Mouse (Mus musculus) hindbrain, embryonic 13.5 days (tissue): Measurements from ENCODE around the gene Cmss1. TPM values are rescaled to one million over a fixed set of nuclear protein-coding genes. Genes with fewer than 3 reads are reported as not detected.

ENCODE experiments used
- ATAC-seq: fragments of 200-750 bp; cut with Nextera tagmentation; 2 replicates; pipeline ENCODE4 v1.8.0; 2017; ENCODE audit warnings: moderate TSS enrichment; ENCODE audit not compliant: low FRiP score
- H3K27ac ChIP-seq: fragments of 300-500 bp; sonication (generic); 2 replicates; pipeline ENCODE4 v1.5.1; 2015; ENCODE audit warnings: inconsistent platforms, mild to moderate bottlenecking, moderate library complexity
- H3K27me3 ChIP-seq: fragments of 300-500 bp; sonication (generic); 2 replicates; pipeline ENCODE4 v1.6.1; 2015; ENCODE audit warnings: mild to moderate bottlenecking, inconsistent platforms
- H3K36me3 ChIP-seq: fragments of 300-500 bp; sonication (generic); 2 replicates; pipeline ENCODE4 v1.6.1; 2015; ENCODE audit warnings: mild to moderate bottlenecking, inconsistent platforms
- H3K4me1 ChIP-seq: fragments of 300-500 bp; sonication (generic); replicated peaks from 2 replicates; pipeline ENCODE4 v1.6.1; 2015; ENCODE audit warnings: inconsistent platforms
- H3K4me2 ChIP-seq: fragments of 300-500 bp; sonication (generic); 2 replicates; pipeline ENCODE4 v1.6.1; 2015; ENCODE audit warnings: inconsistent platforms, mild to moderate bottlenecking, moderate library complexity
- H3K4me3 ChIP-seq: fragments of 300-500 bp; sonication (generic); 2 replicates; pipeline ENCODE4 v1.5.1; 2015; ENCODE audit warnings: mild to moderate bottlenecking, inconsistent platforms
- H3K9ac ChIP-seq: fragments of 300-500 bp; sonication (generic); 2 replicates; pipeline ENCODE4 v1.6.1; 2015; ENCODE audit warnings: mild to moderate bottlenecking, inconsistent platforms
- H3K9me3 ChIP-seq: fragments of 300-500 bp; sonication (generic); 2 replicates; pipeline ENCODE4 v1.6.1; 2016; ENCODE audit warnings: inconsistent platforms
- WGBS: fragments of 180-500 bp; shearing (Covaris S2); methylation state at CpG from one replicate; pipeline ENCODE4 v1.1.7; 2015; 5-methylcytosine and 5-hydroxymethylcytosine counted together
- polyA plus RNA-seq: library from polyadenylated mRNA; unstranded; fragments of >200 nt; fragmentation: Nextera tagmentation; extraction: Ambion mirVana; gene quantifications from 2 replicates; pipeline ENCODE4 v1.2.1, GENCODE M21; 2015

The Cmss1 gene
- polyA plus RNA-seq, 1 experiment from 2014 or later: 37.1 TPM

DNA sequence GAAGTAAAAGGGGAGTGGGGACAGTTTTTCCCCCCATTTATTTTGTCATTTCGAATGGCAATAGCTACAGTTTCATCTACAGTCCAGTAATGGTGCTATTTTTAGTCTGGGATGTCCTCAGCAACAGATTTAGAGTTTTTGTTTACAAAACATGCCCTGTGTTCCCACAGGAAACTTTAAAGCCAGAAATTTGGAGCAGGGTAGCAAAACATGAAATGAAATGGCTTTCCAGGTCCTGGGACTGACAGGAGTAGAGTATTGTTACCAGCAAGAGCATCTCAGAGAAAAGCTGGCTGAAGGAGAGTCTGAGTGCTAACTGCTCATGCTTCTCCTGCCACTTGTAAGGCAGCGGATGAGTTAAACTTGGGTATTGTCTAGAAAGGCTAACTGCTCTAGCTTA lies 276.6 kb downstream of the Cmss1 start:
- H3K4me1 ChIP-seq: no peaks in the 10 kb centered on the region
- H3K4me3 ChIP-seq: no peak overlapping the region
- no peaks in the 10 kb centered on the region for H3K27me3 ChIP-seq
- 90% methylated on average over 2 of the region's 2 CpGs for WGBS
- ATAC-seq: no peak
- no peak overlapping the region for H3K27ac ChIP-seq
- H3K9ac ChIP-seq: no peak overlapping the region
- H3K36me3 ChIP-seq: no peaks in the 10 kb centered on the region
- no peak overlapping the region for H3K4me2 ChIP-seq
- no peaks in the 10 kb centered on the region for H3K9me3 ChIP-seq

- WGBS: 88% methylated on average over 8 of the region's 8 CpGs
These were observed 277.6 kb downstream of the Cmss1 start for GRCm38 (mm10) chr16:57329028-57329427.

GRCm38 (mm10) chr16:57326996-57327395 lies 279.7 kb downstream of the Cmss1 start:
- Histone ChIP-seq H3K36me3 (no peaks in the 10 kb centered on the region), H3K4me2 (no peak overlapping the region), H3K4me1 (no peaks in the 10 kb centered on the region), H3K9me3 (no peaks in the 10 kb centered on the region), H3K27me3 (no peaks in the 10 kb centered on the region), H3K9ac (no peak overlapping the region), H3K4me3 (no peak overlapping the region), H3K27ac (no peak overlapping the region)
- ATAC-seq: no peak
- WGBS: 77% methylated on average over 7 of the region's 7 CpGs

More at GRCm38 (mm10) chr16:57329028-57329427, 277.6 kb downstream of the Cmss1 start:
- no peaks in the 10 kb centered on the region for H3K36me3 ChIP-seq
- H3K4me1 ChIP-seq: no peaks in the 10 kb centered on the region
- H3K27me3 ChIP-seq: no peaks in the 10 kb centered on the region
- no peak overlapping the region for H3K4me3 ChIP-seq
- no peak overlapping the region for H3K9ac ChIP-seq
- no peaks in the 10 kb centered on the region for H3K9me3 ChIP-seq
- no peak overlapping the region for H3K27ac ChIP-seq
- no peak overlapping the region for H3K4me2 ChIP-seq
- ATAC-seq: no peak

DNA sequence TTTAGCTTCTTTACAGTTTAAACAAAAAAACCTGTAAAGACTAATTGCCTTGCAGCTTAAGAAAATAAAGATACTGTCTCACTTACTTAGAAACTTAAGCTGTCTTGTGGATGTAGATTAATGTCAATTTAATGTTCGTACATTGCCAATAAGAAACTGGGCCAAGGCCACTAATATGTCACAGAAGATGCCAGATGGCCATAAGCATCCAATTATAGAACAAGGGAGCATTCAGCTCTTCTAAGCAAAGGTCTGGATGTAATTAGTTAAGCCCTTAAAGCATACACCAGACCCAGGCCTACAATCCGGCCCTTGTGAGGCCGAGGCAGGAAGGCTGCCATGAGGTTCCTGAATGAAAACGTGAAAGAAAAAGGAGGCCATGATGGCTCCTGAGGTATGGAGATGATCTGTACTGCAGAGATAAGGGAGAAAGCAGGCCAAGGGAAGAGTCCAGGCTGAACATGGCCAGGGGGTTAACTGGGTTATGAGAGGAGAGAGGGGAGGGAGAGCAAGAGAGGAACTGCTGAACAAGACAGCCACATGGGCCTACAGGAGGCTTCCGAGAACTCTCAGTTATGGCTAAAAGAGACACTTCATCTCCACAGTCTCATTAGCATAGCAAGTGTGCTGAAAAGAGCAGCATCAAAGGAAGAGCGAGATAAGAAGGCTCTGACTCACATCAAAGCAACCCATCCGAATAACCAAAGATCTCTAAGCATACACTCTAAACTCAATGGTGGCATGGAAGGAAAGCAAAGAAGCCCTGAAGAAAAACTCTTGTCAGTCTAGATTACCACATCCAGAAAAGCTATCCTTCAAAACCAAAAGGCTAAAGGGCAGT lies 287.2 kb downstream of the Cmss1 start:
- Histone ChIP-seq H3K36me3 (no peaks in the 10 kb centered on the region), H3K27me3 (no peaks in the 10 kb centered on the region), H3K4me3 (no peak overlapping the region), H3K4me1 (no peaks in the 10 kb centered on the region), H3K27ac (no peak overlapping the region), H3K4me2 (no peak overlapping the region), H3K9ac (no peak overlapping the region), H3K9me3 (0 out of 2 replicates have a peak, but pooled peaks cover 4% of the 10 kb centered on the region)
- 68% methylated on average over 7 of the region's 7 CpGs for WGBS
- no peak for ATAC-seq

DNA sequence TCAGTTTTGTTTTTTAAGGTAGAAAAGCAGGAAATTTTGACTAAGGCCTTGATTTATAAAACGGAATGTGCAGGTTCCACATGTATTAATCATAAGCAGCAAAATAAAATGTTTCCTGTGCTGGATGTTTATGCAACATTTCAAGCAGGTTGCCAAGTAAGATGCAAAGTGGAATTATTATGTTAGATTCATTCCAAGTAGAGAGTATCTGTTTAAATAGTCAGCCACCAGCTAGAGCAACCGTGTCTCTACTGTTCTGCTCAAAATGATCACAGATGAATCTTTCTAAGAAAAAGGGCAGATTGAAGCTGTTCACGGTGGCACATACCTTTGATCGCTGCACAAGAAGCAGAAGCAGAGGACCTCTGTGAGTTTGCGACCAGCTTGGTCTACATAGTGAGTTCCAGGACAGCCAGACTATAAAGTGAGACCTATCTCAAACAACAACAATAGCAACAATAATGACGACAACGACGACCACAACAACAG lies 288.0 kb downstream of the Cmss1 start:
- 0 out of 2 replicates have a peak, but pooled peaks cover 4% of the 10 kb centered on the region for H3K9me3 ChIP-seq
- H3K9ac ChIP-seq: no peak overlapping the region
- whole genome bisulfite sequencing: 85% methylated on average over 8 of the region's 8 CpGs
- no peak overlapping the region for H3K27ac ChIP-seq
- no peak overlapping the region for H3K4me2 ChIP-seq
- no peak for ATAC-seq
- no peaks in the 10 kb centered on the region for H3K27me3 ChIP-seq
- H3K4me3 ChIP-seq: no peak overlapping the region
- no peaks in the 10 kb centered on the region for H3K4me1 ChIP-seq
- no peaks in the 10 kb centered on the region for H3K36me3 ChIP-seq

DNA sequence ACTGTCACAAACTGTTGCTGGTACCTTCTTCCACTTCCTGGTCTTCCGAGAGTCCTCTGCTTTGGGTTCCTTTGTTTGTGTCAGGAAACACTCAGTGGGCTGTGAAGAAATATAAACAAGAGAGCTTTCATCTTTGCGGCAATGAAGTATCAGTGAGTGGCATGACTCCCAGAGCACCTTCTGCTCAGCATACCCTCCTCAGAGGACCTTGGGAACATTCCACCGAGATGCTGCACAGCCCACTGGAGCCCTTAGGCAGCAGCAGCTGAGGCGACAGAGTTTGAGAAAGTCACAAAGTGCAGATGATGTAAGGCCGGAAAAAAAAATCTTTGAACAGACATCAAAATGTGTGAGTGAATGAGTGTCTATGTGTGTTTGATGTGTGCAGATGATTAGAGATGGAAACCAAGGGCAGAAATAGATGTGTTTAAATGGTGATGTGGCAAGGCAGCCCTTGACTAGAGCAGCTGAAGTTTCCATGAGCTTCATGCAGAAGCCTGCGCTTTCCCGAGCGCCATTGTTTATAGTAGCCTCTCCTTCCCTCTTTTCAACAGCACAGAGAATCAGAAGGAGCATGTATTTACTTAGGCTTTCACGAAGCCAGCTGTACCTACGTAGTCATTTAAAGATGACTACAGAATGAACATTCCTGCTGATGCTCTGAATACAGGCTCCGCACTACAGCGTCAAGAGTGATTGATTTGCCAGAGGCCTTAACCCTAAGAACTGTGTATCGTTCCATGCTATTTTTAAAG lies 288.6 kb downstream of the Cmss1 start:
- H3K4me1 ChIP-seq: no peaks in the 10 kb centered on the region

GRCm38 (mm10) chr16:57317127-57317526 lies 289.5 kb downstream of the Cmss1 start:
- H3K4me1 ChIP-seq: no peaks in the 10 kb centered on the region
- no peak overlapping the region for H3K4me2 ChIP-seq
- no peak overlapping the region for H3K4me3 ChIP-seq
- 0 out of 2 replicates have a peak, but pooled peaks cover 4% of the 10 kb centered on the region for H3K9me3 ChIP-seq
- no peak for ATAC-seq
- 82% methylated on average over 4 of the region's 4 CpGs for WGBS
- no peaks in the 10 kb centered on the region for H3K27me3 ChIP-seq
- H3K36me3 ChIP-seq: no peaks in the 10 kb centered on the region
- no peak overlapping the region for H3K9ac ChIP-seq
- H3K27ac ChIP-seq: no peak overlapping the region

More for the DNA sequence above, 288.6 kb downstream of the Cmss1 start:
- Histone ChIP-seq H3K4me3 (no peak overlapping the region), H3K27me3 (no peaks in the 10 kb centered on the region), H3K27ac (no peak overlapping the region), H3K4me2 (no peak overlapping the region), H3K36me3 (no peaks in the 10 kb centered on the region), H3K9me3 (0 out of 2 replicates have a peak, but pooled peaks cover 4% of the 10 kb centered on the region), H3K9ac (no peak overlapping the region)
- no peak for ATAC-seq
- 57% methylated on average over 13 of the region's 13 CpGs for WGBS

- Histone ChIP-seq H3K9ac (no peak overlapping the region), H3K9me3 (no peaks in the 10 kb centered on the region), H3K4me1 (no peaks in the 10 kb centered on the region), H3K36me3 (no peaks in the 10 kb centered on the region), H3K27ac (no peak overlapping the region), H3K4me2 (no peak overlapping the region), H3K4me3 (no peak overlapping the region), H3K27me3 (no peaks in the 10 kb centered on the region)
- 92% methylated on average over 9 of the region's 9 CpGs for WGBS
- ATAC-seq: no peak
These were observed 291.6 kb downstream of the Cmss1 start for GRCm38 (mm10) chr16:57315026-57315425.

GRCm38 (mm10) chr16:57314236-57314635 lies 292.4 kb downstream of the Cmss1 start:
- H3K36me3 ChIP-seq: no peaks in the 10 kb centered on the region
- no peaks in the 10 kb centered on the region for H3K4me1 ChIP-seq
- no peak overlapping the region for H3K4me3 ChIP-seq
- WGBS: 86% methylated on average over 3 of the region's 3 CpGs
- no peaks in the 10 kb centered on the region for H3K27me3 ChIP-seq
- ATAC-seq: no peak
- H3K9ac ChIP-seq: no peak overlapping the region
- no peak overlapping the region for H3K4me2 ChIP-seq
- H3K27ac ChIP-seq: no peak overlapping the region
- no peaks in the 10 kb centered on the region for H3K9me3 ChIP-seq

GRCm38 (mm10) chr16:57313487-57313886 lies 293.2 kb downstream of the Cmss1 start:
- no peak overlapping the region for H3K9ac ChIP-seq
- H3K36me3 ChIP-seq: no peaks in the 10 kb centered on the region
- H3K9me3 ChIP-seq: no peaks in the 10 kb centered on the region
- no peak overlapping the region for H3K27ac ChIP-seq
- H3K4me2 ChIP-seq: no peak overlapping the region
- H3K4me1 ChIP-seq: no peaks in the 10 kb centered on the region
- H3K4me3 ChIP-seq: no peak overlapping the region
- WGBS: 88% methylated on average over 3 of the region's 3 CpGs
- no peak for ATAC-seq
- H3K27me3 ChIP-seq: no peaks in the 10 kb centered on the region

GRCm38 (mm10) chr16:57312130-57312529 lies 294.5 kb downstream of the Cmss1 start:
- ATAC-seq: no peak
- no peak overlapping the region for H3K9ac ChIP-seq
- 93% methylated on average over 2 of the region's 2 CpGs for WGBS
- no peaks in the 10 kb centered on the region for H3K4me1 ChIP-seq
- no peaks in the 10 kb centered on the region for H3K27me3 ChIP-seq
- no peak overlapping the region for H3K27ac ChIP-seq
- H3K4me3 ChIP-seq: no peak overlapping the region
- H3K36me3 ChIP-seq: no peaks in the 10 kb centered on the region
- no peak overlapping the region for H3K4me2 ChIP-seq
- no peaks in the 10 kb centered on the region for H3K9me3 ChIP-seq

GRCm38 (mm10) chr16:57305463-57305862 lies 301.2 kb downstream of the Cmss1 start:
- no peak overlapping the region for H3K4me2 ChIP-seq
- H3K9me3 ChIP-seq: no peaks in the 10 kb centered on the region
- WGBS: 87% methylated on average over 6 of the region's 6 CpGs
- H3K36me3 ChIP-seq: no peaks in the 10 kb centered on the region
- H3K9ac ChIP-seq: no peak overlapping the region
- 0 out of 2 replicates have a peak, but pooled peaks cover 3% of the 10 kb centered on the region for H3K4me1 ChIP-seq
- H3K27ac ChIP-seq: no peak overlapping the region
- H3K4me3 ChIP-seq: no peak overlapping the region
- ATAC-seq: no peak
- no peaks in the 10 kb centered on the region for H3K27me3 ChIP-seq
